Mouse (Mus musculus): ENCODE measurements around the gene Psmd13. TPM values are rescaled to one million over a fixed set of nuclear protein-coding genes. Genes with fewer than 3 reads are reported as not detected.

Gene Psmd13
- 10 to 100 TPM; 79.6 to 82.9 TPM for total RNA-seq (2023)

DNA sequence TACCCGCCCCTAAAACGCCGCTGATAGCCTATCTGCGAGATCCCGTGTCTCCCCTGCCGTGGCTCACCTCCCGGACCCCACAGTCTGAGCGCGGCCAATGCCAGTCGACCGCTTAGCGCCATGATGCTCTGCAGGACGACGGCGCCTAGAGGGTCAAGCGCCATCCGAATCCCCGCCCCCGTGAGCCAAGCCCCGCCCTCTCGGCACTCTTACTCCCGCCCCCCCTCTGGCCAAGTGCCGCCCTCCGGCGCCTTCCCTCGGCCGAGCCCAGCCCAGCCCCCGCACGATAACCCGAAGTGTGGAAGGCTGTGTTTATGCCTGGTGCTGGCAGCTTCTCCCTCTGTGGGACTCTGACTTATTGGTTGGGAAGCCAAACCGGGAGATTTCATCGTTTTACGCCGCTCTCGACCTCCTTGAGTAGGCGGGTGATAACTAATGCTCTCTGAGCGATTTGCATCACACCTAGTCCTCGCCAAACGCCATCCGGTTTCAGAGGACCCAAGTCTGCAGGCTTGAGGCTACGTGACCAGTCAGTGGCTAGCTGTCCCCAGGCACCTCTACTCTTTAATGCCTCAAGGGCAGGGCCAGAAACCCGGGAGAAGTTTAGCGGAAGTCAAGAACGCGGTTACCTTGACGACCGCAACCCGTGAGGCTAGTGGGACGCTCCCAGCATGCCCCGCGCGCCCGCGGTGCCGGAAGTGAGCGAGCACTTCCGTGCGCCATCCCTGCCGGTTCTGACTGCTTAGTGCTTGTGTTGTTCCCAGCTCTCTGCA lies at the start of gene Psmd13, which contains the start of gene Sirt3:
Gene Psmd13, plus strand, starts transcription at position 273 of the 773 bp plus-strand sequence.
Gene Sirt3, minus strand, starts transcription at position 614 of the 773 bp plus-strand sequence.

DNA sequence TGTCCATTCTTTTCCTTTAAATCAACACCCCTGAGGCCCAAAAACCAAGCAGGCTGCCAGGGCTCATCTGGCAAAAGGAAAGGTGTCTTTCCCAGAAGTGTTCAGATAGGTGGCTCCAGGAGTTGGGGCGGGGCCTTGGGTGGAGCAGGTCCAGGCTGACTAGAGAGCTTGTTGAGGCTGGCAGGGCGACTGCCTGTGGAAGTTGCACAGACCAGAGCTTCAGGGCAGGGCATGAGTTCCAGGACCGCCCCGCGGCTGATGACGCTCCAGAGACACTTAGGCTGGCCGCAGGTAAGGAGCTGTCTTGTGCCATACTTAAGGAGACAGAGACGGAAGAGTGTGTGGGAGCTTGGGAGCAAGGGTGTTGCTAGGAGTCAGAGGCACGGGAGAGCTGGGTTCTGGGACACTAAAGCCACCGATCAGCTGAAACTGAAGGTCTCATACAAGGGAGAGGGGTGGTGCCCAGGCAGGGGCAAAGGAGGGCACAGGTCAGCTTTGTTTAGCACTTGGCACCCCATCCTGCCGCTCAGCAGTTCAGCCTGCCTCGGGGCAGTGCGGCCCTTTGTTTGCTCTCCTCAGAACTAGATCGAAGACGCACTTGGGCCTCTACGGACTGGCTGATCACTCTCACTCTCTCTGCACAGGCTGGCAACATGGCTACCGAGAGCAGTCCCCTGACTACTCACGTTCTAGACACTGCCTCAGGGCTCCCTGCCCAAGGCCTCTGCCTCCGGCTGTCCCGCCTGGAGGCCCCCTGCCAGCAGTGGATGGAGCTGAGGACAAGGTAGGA lies 46.6 kb upstream of the Psmd13 start, which contains the start of gene Urah:
Gene Urah, plus strand, starts transcription at position 51 of the 790 bp plus-strand sequence.

DNA sequence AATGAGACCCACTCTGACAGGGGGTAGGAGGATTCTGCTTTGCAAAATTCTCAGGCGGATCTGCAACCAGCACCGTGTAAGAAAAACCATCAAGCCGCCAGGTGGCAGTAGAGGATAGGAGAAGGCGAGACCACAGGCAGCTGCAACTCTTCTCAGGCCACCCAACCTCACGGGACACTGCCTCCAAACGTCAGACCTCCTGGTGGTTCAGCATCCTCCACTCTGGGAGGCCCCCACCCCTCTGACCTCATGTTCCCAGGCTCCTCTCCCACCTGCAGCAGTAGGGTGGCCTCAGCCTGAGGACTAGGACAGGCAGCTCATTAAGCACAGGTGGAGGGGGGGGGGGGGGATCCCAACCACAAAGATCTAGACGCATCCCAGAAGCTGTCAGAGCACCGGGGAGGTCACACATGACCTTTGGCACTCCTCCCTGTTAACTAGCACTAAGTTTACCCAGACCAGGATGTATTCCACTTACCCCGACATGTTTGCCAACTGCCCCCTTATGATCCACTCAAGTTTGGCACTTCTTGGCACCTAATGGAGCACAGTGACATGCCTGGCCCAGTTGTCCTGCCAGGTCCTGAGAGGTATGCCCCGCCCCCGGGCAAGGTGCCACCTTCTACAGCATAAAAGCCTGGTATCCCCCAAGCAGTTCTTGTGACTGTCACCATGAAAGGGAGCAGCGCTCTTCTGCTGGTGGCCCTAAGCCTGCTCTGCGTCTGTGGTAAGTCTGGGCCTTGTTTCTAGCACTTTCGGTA lies 36.7 kb upstream of the Psmd13 start, which contains the start of gene Scgb1c1:
Gene Scgb1c1, plus strand, starts transcription at position 643 of the 761 bp plus-strand sequence.

DNA sequence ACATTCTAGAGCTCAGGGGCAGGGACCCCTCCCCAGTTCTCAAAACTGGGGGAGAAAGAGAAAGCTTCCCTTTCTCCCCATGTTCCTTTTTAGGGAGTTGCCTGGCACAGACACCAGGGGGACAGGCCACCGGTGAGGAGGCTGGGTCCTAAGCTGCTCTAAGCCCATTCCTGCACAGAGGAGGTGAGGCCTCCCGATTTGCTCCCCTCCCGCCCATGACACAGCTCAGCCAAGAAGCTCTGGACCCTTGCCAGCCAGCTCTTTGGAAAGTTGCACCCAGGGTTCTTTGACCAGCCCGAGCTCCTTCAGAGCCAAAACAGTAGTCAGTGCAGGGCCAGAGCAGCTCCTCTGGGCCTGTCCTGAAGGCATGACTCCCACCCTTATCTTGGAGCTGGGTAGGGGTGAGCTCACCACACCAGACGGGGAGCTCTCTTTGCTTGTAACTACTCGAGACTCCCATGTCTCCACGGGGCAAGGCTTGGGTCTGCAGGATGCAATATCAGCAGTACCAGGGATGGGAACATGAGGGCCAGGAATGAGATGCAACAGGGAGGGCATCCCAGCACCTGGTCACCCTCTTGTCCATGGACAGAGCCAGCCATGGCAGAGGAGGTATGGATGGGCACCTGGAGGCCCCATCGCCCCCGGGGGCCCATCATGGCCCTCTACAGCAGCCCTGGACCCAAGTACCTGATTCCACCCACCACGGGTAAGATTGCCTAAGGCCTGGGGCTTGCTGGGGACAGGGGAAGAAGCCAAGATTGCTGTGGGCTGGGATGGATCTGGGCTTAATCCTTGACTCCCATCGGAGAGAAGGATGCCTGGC lies 33.8 kb upstream of the Psmd13 start, which contains the start of gene Odf3:
Gene Odf3, plus strand, starts transcription at position 51 of the 826 bp plus-strand sequence.

DNA sequence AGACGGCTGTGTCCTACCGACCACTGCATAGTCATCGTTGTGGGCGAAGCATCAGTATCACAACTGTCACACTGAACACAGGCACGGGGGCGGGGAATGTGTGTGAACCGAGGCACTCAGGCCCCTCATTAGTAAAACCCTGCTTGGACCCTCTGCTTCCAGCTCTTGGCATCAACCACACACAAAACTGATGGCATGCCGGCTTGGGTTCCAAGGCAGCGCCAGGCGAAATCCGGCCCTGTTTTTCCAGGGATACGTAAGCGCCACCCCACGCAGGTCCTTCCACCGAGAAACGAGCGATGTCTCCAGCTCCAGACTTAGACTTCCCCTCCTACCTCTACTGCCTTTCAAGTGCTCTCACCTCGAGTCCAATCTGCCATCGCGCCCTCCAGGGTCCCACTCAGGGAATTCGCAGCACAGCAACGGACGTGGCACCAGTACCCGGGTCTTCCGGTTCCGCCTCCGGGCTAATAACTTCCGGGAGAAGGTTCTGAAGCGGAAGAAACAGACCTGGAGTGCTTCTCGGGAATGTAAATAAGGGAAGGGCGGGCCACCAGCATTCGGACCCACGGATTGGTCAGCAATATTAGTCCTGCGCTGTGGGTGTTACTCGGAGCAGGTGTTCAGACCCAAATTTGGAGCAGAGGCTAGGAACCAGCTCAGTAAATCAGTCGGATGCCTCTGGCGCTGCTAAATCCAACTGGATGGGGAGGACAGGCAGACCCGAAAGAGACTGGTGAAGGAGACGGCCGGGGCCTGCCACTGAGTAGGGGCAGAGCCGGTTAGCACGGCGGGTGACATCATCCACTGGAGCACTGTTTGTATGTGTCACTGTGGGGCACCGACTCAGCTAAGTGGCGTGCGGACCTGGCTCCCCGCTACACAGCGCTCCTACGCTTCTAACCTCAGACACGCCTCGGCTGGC lies 25.6 kb upstream of the Psmd13 start, which contains the start of gene Gm45785:
Gene Gm45785, minus strand, starts transcription at position 472 of the 925 bp plus-strand sequence.

DNA sequence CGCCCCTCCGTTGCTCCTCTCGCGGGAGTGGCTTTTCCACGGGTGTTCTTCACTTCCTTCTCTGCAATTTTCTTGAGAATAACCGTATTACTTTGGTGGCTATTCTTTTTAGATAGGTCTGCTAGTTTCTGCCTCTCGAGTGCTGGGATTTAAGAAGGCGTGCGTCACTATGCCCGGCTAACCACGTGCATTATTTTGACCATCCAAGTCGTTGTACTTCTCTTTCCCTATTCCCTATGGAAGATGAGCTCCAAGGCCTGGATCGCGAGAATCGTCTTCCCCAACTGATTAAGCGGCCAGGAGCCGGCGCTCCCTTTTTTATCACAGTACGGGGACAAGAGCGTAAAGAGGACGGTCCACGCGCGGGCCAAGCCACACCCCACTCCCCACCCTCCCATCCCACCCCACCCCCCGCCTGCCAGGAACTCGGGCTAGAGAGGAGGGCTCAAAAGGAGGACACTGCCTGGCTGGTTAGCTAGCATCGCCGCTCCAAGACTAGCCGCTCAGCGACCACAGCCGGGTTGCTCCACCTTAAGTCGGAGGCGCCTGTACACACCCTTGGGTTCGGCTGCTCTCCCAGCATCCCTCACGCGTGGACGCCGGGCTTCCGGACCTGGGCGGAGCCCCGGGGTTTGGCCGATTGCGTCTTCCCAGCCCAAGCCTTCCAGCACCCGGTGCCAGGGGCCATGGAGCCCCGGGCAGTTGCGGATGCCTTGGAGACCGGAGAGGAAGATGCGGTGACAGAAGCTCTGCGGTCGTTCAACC lies 24.8 kb upstream of the Psmd13 start, which contains the start of gene Ric8a:
Gene Ric8a, plus strand, starts transcription at position 173 of the 765 bp plus-strand sequence.

DNA sequence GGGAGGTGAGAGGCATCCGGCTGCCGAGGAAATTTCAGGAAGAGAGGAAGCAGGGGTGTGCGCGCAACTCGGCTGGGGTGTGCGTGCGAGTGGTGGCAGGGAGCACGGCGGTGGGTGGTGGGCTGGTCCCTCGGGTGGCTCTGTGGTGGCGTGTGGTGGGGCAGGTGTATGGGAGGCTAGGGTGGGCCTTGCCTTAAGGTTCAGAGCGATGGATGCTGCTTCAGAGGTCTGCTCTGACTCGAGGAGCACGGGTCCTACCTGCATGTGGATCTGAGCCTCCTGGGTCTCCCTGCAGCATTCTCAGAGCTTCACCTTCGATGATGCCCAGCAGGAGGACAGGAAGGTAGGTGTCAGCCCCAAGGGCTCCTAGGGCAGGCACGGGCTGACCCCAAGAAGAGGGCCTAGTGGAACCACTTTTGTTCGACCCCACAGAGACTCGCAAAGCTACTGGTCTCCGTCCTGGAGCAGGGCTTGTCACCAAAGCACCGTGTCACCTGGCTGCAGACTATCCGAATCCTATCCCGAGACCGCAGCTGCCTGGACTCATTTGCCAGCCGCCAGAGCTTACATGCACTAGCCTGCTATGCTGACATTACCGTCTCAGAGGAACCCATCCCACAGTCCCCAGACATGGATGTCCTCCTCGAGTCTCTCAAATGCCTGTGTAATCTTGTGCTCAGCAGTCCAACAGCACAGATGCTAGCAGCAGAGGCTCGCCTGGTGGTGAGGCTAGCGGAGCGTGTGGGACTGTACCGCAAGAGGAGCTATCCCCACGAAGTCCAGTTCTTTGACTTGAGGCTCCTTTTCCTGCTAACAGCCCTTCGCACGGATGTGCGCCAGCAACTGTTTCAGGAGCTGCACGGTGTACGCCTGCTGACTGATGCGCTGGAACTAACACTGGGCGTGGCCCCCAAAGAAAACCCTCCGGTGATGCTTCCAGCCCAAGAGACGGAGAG lies 23.9 kb upstream of the Psmd13 start, which contains the start of gene Bet1l:
Gene Bet1l, minus strand, starts transcription at position 28 of the 956 bp plus-strand sequence.

DNA sequence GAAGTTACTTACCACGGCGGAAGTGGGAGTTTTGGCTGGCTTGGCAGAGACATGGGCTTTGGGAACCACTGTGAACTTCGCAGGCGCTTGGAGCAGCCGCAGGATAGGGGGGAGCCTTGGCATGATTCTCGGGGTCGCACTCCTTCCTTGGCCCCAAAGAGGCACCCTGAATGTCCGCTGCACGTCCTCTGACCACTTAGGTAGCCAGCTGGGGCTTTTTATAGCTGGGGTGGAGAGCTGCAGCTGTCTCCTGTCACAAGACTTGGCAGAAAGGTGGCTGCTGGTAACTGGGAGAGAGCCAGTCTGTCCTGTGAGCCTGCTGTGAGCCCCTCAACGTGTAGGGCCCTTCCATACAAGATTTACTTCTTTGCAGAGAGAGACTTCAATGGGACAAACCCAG lies 18.5 kb downstream of the Psmd13 start, which contains the start of gene Cox8b:
Gene Cox8b, minus strand, starts transcription at position 227 of the 400 bp plus-strand sequence.

DNA sequence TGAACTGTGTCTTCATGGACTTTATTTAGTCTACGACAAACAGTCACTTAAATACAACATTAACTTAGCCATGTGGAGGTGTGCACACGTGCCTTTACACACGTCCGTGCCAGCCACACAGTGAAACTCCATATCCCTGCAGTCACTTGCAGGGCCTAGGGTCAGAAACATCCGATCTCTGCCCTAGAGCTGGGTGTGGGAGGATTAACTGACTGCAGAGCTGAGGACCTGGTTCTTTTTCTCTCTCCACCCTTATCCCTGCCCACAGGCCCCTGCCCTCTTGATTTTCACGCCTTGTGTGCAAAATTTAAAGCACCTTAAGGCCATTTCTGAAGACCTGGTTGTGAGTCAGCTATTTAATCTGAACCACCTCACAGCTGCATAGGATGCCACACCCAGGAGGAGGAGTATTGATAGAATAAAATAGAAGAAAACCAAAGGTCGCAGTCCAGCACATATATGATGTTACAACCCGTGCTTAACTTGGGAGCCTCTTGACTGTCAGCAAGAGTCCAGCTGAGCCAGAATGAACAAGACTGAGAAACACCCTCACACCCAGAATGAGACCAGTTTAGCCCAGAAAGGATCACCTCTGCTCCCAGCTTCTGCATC lies 38.8 kb downstream of the Psmd13 start, which contains the start of gene Nlrp6:
Gene Nlrp6, plus strand, starts transcription at position 485 of the 612 bp plus-strand sequence.

DNA sequence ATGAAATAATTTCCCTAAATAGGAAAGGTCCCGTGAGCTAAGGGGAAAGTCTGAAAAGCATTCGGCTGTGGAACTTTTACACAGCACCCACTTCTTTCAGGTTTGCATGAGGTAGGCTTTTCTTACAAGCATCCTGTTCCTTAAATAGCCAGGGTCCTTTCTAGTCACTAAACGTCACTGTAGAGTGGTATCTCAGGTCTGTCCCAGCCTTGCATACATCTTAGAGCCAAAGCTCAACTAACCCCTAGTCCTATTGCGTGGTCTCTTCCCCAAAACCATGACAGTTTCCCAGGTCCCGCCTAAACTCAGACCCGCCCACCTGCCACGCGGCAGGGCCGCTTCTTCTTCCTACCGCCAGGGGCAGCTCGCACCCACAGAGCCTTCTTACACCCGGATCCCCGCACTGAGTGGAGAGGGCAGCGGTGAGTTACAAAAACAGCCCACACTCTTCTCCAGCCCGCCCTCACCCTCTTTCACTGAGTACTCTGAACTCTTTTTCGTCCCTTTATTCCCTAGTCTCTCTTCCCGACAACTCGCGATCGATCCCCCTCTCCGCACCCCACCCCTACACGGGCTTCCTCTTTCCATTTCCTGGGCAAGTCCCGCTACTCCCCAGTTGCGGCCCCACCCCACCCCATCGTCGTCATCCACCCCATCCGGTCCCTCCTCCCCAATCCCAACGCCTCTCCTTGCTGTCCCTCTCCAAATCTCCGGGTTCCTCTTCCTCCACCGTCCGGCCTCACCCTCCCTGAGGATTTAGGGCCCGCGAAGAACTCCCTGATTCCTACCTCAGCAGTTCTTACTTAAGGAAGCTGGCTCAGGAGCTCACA lies 59.7 kb downstream of the Psmd13 start, which contains the start of gene Pgghg:
Gene Pgghg, plus strand, starts transcription at position 170 of the 830 bp plus-strand sequence.

Other genes with a start within 250 kb of the Psmd13 start
- gene Olfr53, start 235.5 kb upstream of the Psmd13 start, total RNA-seq (2023), result not detected
- not detected for gene Olfr539, start 222.0 kb upstream of the Psmd13 start, total RNA-seq (2023)
- gene Olfr45, start 200.0 kb upstream of the Psmd13 start, total RNA-seq (2023), result not detected
- not detected for gene Olfr541, start 184.7 kb upstream of the Psmd13 start, total RNA-seq (2023)
- gene Cyp2e1, start 118.2 kb upstream of the Psmd13 start, total RNA-seq (2023), result not detected
- gene Syce1, start 94.1 kb upstream of the Psmd13 start, total RNA-seq (2023), result not detected
- under 1 TPM in 1 of 2 experiments, not detected in 1; 0.15 TPM for gene Zfp941, start 59.8 kb upstream of the Psmd13 start, total RNA-seq (2023)
- gene Urah, start 47.0 kb upstream of the Psmd13 start, total RNA-seq (2023), result not detected
- not detected for gene Scgb1c1, start 36.4 kb upstream of the Psmd13 start, total RNA-seq (2023)
- not detected for gene Odf3, start 34.2 kb upstream of the Psmd13 start, total RNA-seq (2023)
- gene Gm45785, start 25.6 kb upstream of the Psmd13 start, total RNA-seq (2023), result not detected
- 100 to 1,000 TPM; 112 to 126 TPM for gene Ric8a, start 25.0 kb upstream of the Psmd13 start, total RNA-seq (2023)
- gene Bet1l, start 24.4 kb upstream of the Psmd13 start, total RNA-seq (2023), result 10 to 100 TPM; 22.5 to 22.8 TPM
- gene Sirt3, start 341 bp downstream of the Psmd13 start, total RNA-seq (2023), result 10 to 100 TPM; 10.8 to 12.7 TPM
- gene Cox8b, start 18.5 kb downstream of the Psmd13 start, total RNA-seq (2023), result not detected
- gene Nlrp6, start 38.9 kb downstream of the Psmd13 start, total RNA-seq (2023), result not detected
- 10 to 100 TPM; 20.9 to 22.3 TPM for gene Pgghg, start 59.4 kb downstream of the Psmd13 start, total RNA-seq (2023)
- not detected for gene Ifitm5, start 68.3 kb downstream of the Psmd13 start, total RNA-seq (2023)
- not detected for gene Gm45717, start 74.0 kb downstream of the Psmd13 start, total RNA-seq (2023)
- 10 to 100 TPM; 14.7 to 16.9 TPM for gene Ifitm2, start 74.0 kb downstream of the Psmd13 start, total RNA-seq (2023)
- gene Ifitm1, start 85.3 kb downstream of the Psmd13 start, total RNA-seq (2023), result 1 to 10 TPM in 1 of 2 experiments, not detected in 1; 1.1 TPM
- gene Ifitm3, start 128.8 kb downstream of the Psmd13 start, total RNA-seq (2023), result 1 to 10 TPM; 2.1 to 4.4 TPM
- not detected for gene Ifitm6, start 136.0 kb downstream of the Psmd13 start, total RNA-seq (2023)
- gene Gm17387, start 147.2 kb downstream of the Psmd13 start, total RNA-seq (2023), result not detected
- gene B4galnt4, start 179.1 kb downstream of the Psmd13 start, total RNA-seq (2023), result not detected
- gene Pkp3, start 196.2 kb downstream of the Psmd13 start, total RNA-seq (2023), result 10 to 100 TPM; 27.8 to 32.3 TPM
- 10 to 100 TPM; 44.7 to 51.9 TPM for gene Sigirr, start 218.6 kb downstream of the Psmd13 start, total RNA-seq (2023)
- gene Ano9, start 235.8 kb downstream of the Psmd13 start, total RNA-seq (2023), result not detected
- 1 to 10 TPM; 9.0 to 9.8 TPM for gene Ptdss2, start 240.4 kb downstream of the Psmd13 start, total RNA-seq (2023)